Mouse (Mus musculus) myocyte (in vitro differentiated cells): Measurements from ENCODE around the gene Vmn2r88. TPM values are rescaled to one million over a fixed set of nuclear protein-coding genes. Genes with fewer than 3 reads are reported as not detected.
"Not testable (repeated sequence)": the region's sequence is repeated elsewhere in the genome, so short reads cannot be mapped to it uniquely, and the experiment has no call there.

Experiments
- H3K27me3 ChIP-seq: one replicate; pipeline ENCODE4 v1.6.1; 2011; ENCODE audit not compliant: control insufficient read depth, insufficient read depth, insufficient read length
- H3K36me3 ChIP-seq: one replicate; pipeline ENCODE4 v1.6.1; 2011; ENCODE audit not compliant: control insufficient read depth, insufficient read depth
- H3K4me2 ChIP-seq: one replicate; pipeline ENCODE4 v1.6.1; 2011; ENCODE audit warnings: low read depth, control low read depth
- H3K4me3 ChIP-seq: one replicate; pipeline ENCODE4 v1.5.1; 2011; ENCODE audit warnings: mild to moderate bottlenecking, control low read depth, moderate library complexity
- H3K79me2 ChIP-seq: one replicate; pipeline ENCODE4 v1.6.1; 2011; ENCODE audit not compliant: control insufficient read depth, insufficient read depth
- H3ac ChIP-seq: one replicate; pipeline ENCODE4 v1.6.1; 2011; ENCODE audit not compliant: control insufficient read depth, insufficient read length
- CEBPB ChIP-seq: IDR thresholded peaks from 2 replicates; pipeline ENCODE4 v1.6.1; 2011; ENCODE audit warnings: mild to moderate bottlenecking, moderate library complexity; ENCODE audit not compliant: poor library complexity, insufficient read depth, severe bottlenecking
- E2F4 ChIP-seq: IDR thresholded peaks from one replicate; pipeline ENCODE4 v1.6.1; 2011; ENCODE audit warnings: mild to moderate bottlenecking, control low read depth, moderate library complexity; ENCODE audit not compliant: insufficient read depth
- MAX ChIP-seq: IDR thresholded peaks from one replicate; pipeline ENCODE4 v1.6.1; 2011; ENCODE audit warnings: low read depth, mild to moderate bottlenecking, control low read depth
- MYOD1 ChIP-seq, 3 experiments: IDR thresholded peaks; one replicate each; pipeline ENCODE4 v1.6.1; 2011; ENCODE audit warnings: control low read depth in 2 of 3, low read depth in 2 of 3, mild to moderate bottlenecking in 2 of 3, moderate library complexity in 1 of 3; ENCODE audit not compliant: insufficient read length in 2 of 3, control insufficient read depth in 1 of 3
- MYOG ChIP-seq, 3 experiments: IDR thresholded peaks; one replicate each; pipeline ENCODE4 v1.6.1; 2011; ENCODE audit warnings: control low read depth in 2 of 3, low read depth in 2 of 3, mild to moderate bottlenecking in 2 of 3; ENCODE audit not compliant: insufficient read length in 2 of 3, control insufficient read depth in 1 of 3, insufficient read depth in 1 of 3
- POLR2A ChIP-seq: IDR thresholded peaks from one replicate; pipeline ENCODE4 v1.6.1; 2011; ENCODE audit warnings: low read depth, mild to moderate bottlenecking, control low read depth, moderate library complexity; ENCODE audit not compliant: insufficient read length
- POLR2AphosphoS2 ChIP-seq: IDR thresholded peaks from one replicate; pipeline ENCODE4 v1.6.1; 2011; ENCODE audit warnings: low read depth, control low read depth; ENCODE audit not compliant: insufficient read length
- REST ChIP-seq: IDR thresholded peaks from one replicate; pipeline ENCODE4 v1.6.1; 2011; ENCODE audit warnings: mild to moderate bottlenecking, control low read depth, moderate library complexity; ENCODE audit not compliant: insufficient read depth, insufficient read length
- SRF ChIP-seq: IDR thresholded peaks from one replicate; pipeline ENCODE4 v1.6.1; 2011; ENCODE audit warnings: low read depth; ENCODE audit not compliant: control insufficient read depth, insufficient read length
- TCF12 ChIP-seq: IDR thresholded peaks from one replicate; pipeline ENCODE4 v1.6.1; 2011; ENCODE audit warnings: mild to moderate bottlenecking, control low read depth; ENCODE audit not compliant: poor library complexity, insufficient read depth, severe bottlenecking
- TCF3 ChIP-seq: IDR thresholded peaks from one replicate; pipeline ENCODE4 v1.6.1; 2011; ENCODE audit warnings: low read depth, control low read depth; ENCODE audit not compliant: insufficient read length
- USF1 ChIP-seq: IDR thresholded peaks from one replicate; pipeline ENCODE4 v1.6.1; 2011; ENCODE audit warnings: low read depth, mild to moderate bottlenecking, control low read depth, moderate library complexity
- polyA plus RNA-seq: library from polyadenylated mRNA; unstranded; fragments of >200 nt; fragmentation: generic; extraction: Trizol; gene quantifications from one replicate; pipeline ENCODE4 v1.2.1, GENCODE M21; 2012; ENCODE audit warnings: missing spikeins

Vmn2r88 gene
- polyA plus RNA-seq, 1 experiment = not detected

- Histone ChIP-seq H3K36me3 (no peaks in the 10 kb centered on the region), H3ac (no peak overlapping the region), H3K79me2 (no peaks in the 10 kb centered on the region), H3K4me3 (no peak overlapping the region), H3K4me2 (no peak overlapping the region), H3K27me3 (no peaks in the 10 kb centered on the region)
- no peak for TF ChIP-seq MYOD1 (IDR thresholded peaks at IDR 0.05; ENCODE audit: control insufficient read depth in 1 of 3, insufficient read length in 2 of 3, low read depth in 2 of 3)
- no peak for TF ChIP-seq CEBPB
- TF ChIP-seq USF1 = no peak
- no peak for TF ChIP-seq TCF3
- no peak for TF ChIP-seq POLR2A
- TF ChIP-seq E2F4 = no peak
- no peak for TF ChIP-seq MAX
- TF ChIP-seq POLR2AphosphoS2 = no peak
- no peak for TF ChIP-seq MYOG (IDR thresholded peaks at IDR 0.05; ENCODE audit: control insufficient read depth in 1 of 3, insufficient read depth in 1 of 3, insufficient read length in 2 of 3, low read depth in 2 of 3)
Observed at GRCm38 (mm10) chr14:51435020-51435419, 24.4 kb downstream of the Vmn2r88 start.

GRCm38 (mm10) chr14:51438955-51439354 is 28.3 kb downstream of the Vmn2r88 start:
- TF ChIP-seq REST (no peak), POLR2A (no peak), MYOD1 (IDR thresholded peaks at IDR 0.05; ENCODE audit: control insufficient read depth in 1 of 3, insufficient read length in 2 of 3, low read depth in 2 of 3) (no peak), POLR2AphosphoS2 (no peak), TCF3 (no peak), USF1 (no peak), CEBPB (no peak), E2F4 (no peak), MYOG (IDR thresholded peaks at IDR 0.05; ENCODE audit: control insufficient read depth in 1 of 3, insufficient read depth in 1 of 3, insufficient read length in 2 of 3, low read depth in 2 of 3) (no peak), SRF (no peak), MAX (no peak), TCF12 (no peak)
- Histone ChIP-seq H3ac (no peak overlapping the region), H3K27me3 (no peaks in the 10 kb centered on the region), H3K79me2 (no peaks in the 10 kb centered on the region), H3K4me3 (no peak overlapping the region), H3K36me3 (no peaks in the 10 kb centered on the region), H3K4me2 (no peak overlapping the region)

DNA sequence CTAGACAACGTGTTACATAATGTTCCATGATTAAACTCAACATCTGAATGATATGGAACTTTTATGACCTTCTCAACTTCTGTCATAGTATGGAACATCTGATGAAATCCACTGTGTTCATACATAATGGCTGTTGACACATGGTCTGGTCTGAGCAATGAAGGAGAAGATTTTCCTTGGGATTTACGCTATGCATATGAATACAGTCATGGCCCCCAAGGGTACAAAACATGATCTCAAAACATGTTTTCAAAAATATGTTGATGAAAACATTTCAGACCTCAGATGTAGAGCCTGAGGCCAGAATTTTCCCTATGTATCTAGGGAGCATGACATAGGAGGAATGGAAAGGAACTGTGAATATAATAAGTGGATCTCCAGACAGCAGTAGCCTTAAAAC is 40.9 kb downstream of the Vmn2r88 start, which contains the start of gene Vmn2r89:
TSS of gene Vmn2r89 (plus strand) at position 301 of the 400 bp plus-strand sequence.
- not testable (repeated sequence) for H3K36me3 ChIP-seq, H3K79me2 ChIP-seq, H3K4me2 ChIP-seq, H3ac ChIP-seq, H3K4me3 ChIP-seq, H3K27me3 ChIP-seq

Other genes with a start within 250 kb of the Vmn2r88 start
- not detected for gene Rnase2b, start 248.6 kb upstream of the Vmn2r88 start, polyA plus RNA-seq
- 1.4 TPM for gene Ang2, start 211.7 kb upstream of the Vmn2r88 start, polyA plus RNA-seq
- not detected for gene Ear14, start 207.4 kb upstream of the Vmn2r88 start, polyA plus RNA-seq
- gene Rnase2a, start 154.7 kb upstream of the Vmn2r88 start, polyA plus RNA-seq = 0.43 TPM
- gene Gm7247, start 49.1 kb upstream of the Vmn2r88 start, polyA plus RNA-seq = not detected
- gene Vmn2r89, start 41.0 kb downstream of the Vmn2r88 start, polyA plus RNA-seq = not detected
- not detected for gene Gm5622, start 142.0 kb downstream of the Vmn2r88 start, polyA plus RNA-seq
- not detected for gene Gm17175, start 163.2 kb downstream of the Vmn2r88 start, polyA plus RNA-seq
- gene Gm17174, start 181.3 kb downstream of the Vmn2r88 start, polyA plus RNA-seq = not detected
- gene Gm17078, start 200.5 kb downstream of the Vmn2r88 start, polyA plus RNA-seq = not detected
- not detected for gene Gm4181, start 224.8 kb downstream of the Vmn2r88 start, polyA plus RNA-seq